Mouse (Mus musculus) heart, adult 2 months (tissue): ENCODE results near the gene Ube2r2.

ENCODE experiments used
- CTCF ChIP-seq: fragments of 200-600 bp; IDR thresholded peaks from 2 replicates; pipeline ENCODE4 v1.8.1; 2022; ENCODE audit warnings: antibody characterized with exemption, mild to moderate bottlenecking, moderate library complexity
- EP300 ChIP-seq: fragments of 200-500 bp; IDR thresholded peaks from 2 replicates; pipeline ENCODE4 v1.6.1; 2011; ENCODE audit warnings: low read depth, low read length, control low read depth; ENCODE audit not compliant: insufficient read depth
- POLR2A ChIP-seq: fragments of 200-500 bp; IDR thresholded peaks from 2 replicates; pipeline ENCODE4 v1.6.1; 2011; ENCODE audit warnings: mild to moderate bottlenecking, low read depth, low read length, control low read depth; ENCODE audit not compliant: insufficient read depth

DNA sequence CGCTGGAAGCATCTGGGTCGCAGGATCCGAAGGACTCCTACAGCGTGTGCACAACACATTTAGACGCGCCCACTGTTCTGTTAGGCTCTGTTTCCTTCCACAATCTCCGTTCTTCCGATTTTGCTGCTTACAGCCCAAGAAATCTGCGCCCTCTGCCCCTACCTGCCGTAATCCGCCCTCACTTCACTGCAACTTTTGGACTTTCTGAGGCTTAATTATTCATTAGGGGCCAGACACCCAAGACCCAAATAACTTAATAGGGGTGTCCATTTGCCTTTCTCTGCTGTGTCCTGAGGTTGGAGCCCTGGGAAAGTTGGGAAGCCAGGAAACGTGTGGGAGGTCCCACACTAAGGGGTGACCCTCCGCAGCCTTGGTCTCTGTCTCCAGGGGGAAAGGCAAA, 38.2 kb upstream of the Ube2r2 start:
- TF ChIP-seq EP300, result no peak
- TF ChIP-seq POLR2A, result no peak
- TF ChIP-seq CTCF, result no peak
